Mouse (Mus musculus) adrenal gland, postnatal 4 days (tissue): ENCODE data around the gene Strip1. TPM values are rescaled to one million over a fixed set of nuclear protein-coding genes. Genes with fewer than 3 reads are reported as not detected.
A peak's percentile ranks its signal among the peaks of the same experiment; 100 is the strongest.
"Not testable (repeated sequence)": the region's sequence is repeated elsewhere in the genome, so short reads cannot be mapped to it uniquely, and the experiment has no call there.

Experiments
- DNase-seq, 2 experiments: peaks; one replicate each; pipeline ENCODE4 v3.0.0; 2021 to 2022; ENCODE audit warnings: low spot score in 2 of 2, mixed read lengths in 2 of 2
- long read RNA-seq, 2 experiments: library from polyadenylated mRNA; stranded (forward); transcript quantifications; one replicate each; pipeline ENCODE4 v2.0.0; 2021
- total RNA-seq, 2 experiments: library from RNA; stranded (reverse); gene quantifications; 2 replicates each; pipeline ENCODE4 v1.2.3; 2021

Strip1 gene
- 10 to 100 TPM; 35.8 to 40.4 TPM for total RNA-seq
- long read RNA-seq, experiment 1, transcript Strip1-201 (21 exons, 3,215 nt): major isoform, 22 of 32 reads
- long read RNA-seq, experiment 1, partial matches to known transcripts: 5 of 32 reads
- long read RNA-seq, experiment 1, other reads (novel, unspliced or antisense): 1 of 32 reads
- long read RNA-seq, experiment 2, transcript Strip1-201 (21 exons, 3,215 nt): major isoform, 47 of 78 reads
- long read RNA-seq, experiment 2, partial matches to known transcripts: 11 of 78 reads
- long read RNA-seq, experiment 2, other reads (novel, unspliced or antisense): 18 of 78 reads

DNA sequence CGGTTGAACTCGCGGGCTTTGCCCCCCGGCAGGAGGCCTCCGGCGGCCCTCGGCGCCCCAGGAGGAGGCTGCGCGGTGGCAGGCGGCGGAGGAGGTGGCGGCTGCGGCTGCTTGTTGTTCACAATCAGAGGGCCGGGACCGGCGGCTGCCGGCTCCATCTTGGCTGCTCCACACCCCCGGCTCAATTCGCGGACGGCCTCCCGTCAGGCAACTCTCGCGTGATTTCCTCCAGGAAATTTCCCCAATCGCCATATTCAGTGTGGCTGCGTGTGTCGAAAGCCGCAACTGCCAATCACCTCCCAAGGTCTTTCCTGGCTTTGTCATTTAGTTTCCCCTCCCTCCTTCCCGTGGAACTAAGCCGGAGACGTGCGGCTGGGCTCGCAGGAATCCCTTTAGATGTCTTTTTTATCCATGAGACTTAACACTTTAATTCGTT is at the start of gene Strip1:
Gene Strip1, minus strand, starts transcription at position 172 of the 436 bp plus-strand sequence.
- peak; percentile 80 to 85 for DNase-seq

DNA sequence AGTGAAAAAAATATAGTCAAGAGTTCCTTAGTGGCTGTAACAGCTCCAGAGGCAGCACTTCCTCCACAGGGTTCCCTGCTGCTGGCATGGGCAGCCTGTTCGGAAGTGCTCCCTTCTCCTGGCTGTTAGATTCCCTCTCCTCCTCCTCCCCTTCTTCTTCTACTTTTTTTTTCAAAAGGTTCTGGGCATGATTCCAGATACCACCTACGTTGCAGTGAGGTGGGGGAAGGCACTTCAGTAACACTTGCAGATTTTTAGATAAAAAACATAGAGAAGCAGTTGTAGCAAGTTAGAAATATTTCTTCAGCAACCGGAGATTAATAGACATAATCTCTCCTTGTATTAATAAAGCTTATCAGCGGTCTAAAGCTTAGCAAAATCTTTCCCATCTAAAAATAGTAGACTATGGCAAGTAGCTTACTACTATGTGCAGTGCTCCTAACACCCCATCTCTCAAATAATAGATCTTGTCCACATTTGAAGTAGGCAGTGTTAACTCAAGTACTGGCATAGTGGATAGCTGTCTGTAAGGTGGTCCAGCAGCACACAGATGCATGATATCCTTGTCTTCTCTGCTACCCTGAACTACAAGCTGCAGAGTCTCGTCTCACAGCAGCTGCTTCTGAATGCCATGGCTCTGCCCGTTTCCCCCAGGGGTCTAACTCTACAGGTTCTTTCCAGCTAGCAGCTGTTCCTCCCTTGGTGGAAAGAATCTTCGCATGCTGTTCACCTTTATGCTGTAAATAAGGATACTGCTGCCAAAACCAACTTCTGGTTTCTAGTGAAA is 49.5 kb upstream of the Strip1 start:
- no peak for DNase-seq

DNA sequence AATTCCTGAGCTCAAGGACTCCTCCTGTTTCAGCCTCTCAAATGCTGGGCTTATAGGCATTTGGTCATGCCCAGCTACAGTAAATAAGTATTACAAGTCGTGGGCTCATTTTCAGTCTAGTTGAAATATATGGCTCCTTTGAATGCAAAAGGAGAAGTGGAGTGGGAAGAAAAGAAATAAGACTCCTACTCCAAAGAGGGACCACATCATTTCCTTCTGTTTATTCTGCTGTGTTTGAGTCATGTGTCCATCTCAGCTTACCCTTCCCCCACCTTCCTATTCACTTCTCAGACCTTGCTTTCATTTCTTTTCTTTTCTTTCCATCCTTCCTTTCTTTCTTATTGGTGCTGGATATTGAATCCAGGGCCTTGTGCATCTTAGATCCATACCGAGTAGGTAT is 40.0 kb upstream of the Strip1 start:
- DNase-seq: no peak

DNA sequence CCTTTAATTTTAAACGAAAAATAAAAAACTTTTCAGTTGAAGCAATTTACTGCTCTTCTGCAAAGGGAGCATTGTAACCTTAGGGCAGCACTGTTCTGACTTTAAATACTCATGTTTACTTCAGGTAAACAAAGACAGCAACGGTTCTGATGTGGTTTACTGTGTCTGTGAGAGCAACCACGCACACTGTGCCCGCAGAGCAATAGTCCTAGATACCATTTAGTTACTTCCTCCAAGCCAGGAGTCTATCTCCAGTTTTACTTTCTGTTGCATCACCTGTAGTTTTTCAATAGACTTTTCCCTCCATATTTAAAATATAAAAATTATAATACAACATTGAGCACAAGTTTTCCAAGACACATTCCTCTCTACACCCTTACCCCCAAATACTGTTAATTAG is 39.0 kb upstream of the Strip1 start:
- no peak for DNase-seq

DNA sequence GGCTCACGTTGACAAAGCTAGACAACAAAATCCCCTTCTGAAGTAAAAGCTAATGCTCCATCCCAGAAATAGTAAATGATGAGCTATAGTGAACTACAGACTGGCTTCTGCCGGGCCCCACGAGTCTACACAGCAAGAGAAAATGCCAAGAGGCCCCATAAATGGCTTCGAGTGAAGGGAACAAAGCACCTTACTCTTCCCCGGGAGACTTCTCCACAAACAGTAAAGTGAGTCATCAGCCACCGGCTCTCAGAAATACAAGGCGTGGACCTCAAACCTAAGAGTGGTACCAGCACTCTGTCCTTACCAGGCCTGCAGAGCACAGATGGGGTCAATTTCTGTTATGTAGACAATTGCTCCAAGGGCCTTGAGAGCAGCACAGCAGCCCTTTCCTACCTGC is 37.3 kb upstream of the Strip1 start:
- no peak for DNase-seq

DNA sequence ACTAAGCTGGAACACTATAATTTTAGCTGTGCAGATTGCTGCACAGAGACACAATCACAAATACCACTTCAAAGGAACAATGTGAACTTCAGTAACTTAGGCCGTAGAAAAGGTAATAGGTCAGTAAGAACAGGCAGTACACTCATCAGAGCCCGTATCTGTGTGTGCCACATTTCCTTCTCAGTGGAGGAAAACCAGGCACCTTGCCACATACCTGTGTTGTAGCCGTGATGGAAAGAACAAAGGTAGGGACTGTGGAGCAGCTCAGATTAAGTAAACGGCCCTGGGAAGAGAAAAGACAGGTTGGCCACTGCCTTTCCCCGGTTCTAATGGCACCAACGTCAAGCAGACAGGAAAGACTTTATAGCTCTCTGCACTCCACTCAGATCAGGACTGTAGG is 35.9 kb upstream of the Strip1 start:
- DNase-seq: no peak

DNA sequence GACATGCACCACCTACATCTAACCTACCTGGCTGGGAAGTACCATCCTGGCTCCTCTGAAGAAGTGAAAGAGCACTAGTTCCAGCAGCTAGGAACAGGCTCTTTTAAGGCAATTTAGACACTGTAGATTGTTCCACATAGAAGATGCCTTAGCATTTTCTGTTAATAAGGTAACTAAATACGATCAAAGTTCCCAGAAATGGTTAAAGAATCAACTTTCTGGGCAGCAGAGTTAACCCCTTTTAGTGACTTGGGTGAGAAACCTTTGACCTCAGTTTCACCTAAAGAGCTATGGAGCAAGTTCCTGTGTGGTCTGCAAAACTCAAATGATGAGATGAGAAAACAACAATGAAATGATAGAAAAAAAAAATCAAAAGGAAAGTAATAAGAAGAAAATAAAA is 33.1 kb upstream of the Strip1 start:
- DNase-seq: no peak

DNA sequence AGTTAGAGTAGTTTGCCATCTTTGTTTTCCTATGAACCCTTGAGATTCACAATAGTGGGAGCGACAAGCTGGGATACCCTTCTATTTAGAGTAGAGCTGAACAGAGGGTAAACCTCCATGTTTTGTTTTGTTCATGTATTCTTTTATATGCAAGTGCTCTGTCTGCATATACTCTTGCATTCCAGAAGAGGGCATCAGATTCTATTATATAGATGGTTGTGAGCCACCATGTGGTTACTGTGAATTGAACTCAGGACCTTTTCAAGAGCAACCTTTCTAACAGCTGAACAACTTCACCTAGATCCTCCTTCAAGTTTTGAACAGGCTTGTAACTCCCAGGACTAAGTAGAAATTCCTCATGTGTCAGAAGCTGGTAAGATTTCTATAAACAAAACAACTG is 27.5 kb upstream of the Strip1 start:
- no peak for DNase-seq

DNA sequence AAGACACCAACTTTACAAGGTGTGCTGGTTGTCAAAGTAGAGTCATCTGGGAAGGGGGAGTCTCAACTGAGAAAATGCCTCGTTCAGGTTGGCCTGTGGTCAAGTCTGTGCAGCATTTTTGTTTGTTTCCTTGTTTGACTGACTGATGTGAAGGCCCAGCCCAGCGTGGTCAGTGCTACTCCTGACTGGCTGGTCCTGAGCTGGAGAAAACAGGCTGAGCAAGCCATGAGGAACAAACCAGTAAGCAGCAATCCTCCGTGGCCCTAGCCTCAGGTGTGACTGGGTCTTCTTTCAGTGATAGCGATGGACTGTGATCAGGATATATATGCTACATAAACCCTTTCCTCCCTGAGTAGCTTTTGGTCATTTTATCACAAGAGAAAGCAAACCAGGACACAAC is 25.4 kb upstream of the Strip1 start:
- DNase-seq: no peak

DNA sequence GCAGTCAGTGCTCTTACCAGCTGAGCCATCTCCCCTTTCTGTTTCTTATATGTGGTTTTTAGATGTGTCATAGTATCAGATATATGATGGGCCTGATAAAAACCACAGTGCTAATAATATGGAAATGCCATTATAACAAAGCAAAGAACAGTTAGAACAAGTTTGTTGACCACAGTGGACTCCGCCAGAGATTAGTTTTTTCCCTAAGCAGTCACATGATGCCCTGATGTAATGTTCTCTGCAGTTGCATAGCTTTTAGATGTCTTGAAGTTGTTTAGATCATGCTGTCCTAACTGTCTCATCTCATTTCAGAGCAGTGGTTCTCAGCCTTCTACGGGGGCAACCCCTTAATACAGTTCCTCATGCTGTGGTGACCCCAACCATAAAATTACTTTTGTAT is 24.7 kb upstream of the Strip1 start:
- DNase-seq: no peak

DNA sequence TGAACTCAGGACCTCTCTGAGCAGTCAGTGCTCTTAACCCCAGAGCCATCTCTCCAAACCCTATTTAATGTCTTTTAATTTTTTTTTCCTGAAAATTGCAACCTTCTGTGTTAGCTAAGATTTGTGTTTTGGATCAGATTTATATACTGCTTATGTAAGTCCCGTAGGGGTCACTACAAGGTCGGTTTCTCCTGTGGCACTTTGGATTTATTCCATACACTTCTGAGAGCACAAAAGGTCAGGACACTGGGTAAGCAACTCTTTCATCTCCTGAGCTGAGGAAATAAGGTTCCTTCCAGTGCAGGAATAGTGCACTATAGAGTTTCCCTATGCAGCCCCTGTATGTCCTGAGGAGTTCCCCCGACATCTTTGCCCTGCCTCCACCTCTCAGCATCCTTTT is 24.0 kb upstream of the Strip1 start:
- no peak for DNase-seq

DNA sequence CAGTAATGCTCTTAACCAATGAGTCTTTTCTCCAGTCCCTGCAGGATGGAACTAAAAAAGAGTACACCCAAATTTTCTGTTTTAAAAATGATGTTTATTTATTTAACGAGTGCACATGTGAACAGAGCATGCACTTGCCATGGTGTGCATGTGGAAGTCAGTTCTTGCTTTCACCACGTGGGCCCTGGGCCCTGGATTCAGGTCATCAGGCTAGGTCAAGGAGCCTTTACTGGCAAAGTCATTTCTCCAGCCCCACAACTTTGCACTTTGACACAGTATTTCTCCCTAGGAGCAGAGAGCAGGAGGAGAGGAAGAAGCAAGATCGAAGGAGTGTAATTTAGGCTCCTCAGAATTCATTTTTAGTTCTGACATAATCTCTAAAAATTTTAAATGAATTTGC is 23.4 kb upstream of the Strip1 start:
- DNase-seq: no peak

DNA sequence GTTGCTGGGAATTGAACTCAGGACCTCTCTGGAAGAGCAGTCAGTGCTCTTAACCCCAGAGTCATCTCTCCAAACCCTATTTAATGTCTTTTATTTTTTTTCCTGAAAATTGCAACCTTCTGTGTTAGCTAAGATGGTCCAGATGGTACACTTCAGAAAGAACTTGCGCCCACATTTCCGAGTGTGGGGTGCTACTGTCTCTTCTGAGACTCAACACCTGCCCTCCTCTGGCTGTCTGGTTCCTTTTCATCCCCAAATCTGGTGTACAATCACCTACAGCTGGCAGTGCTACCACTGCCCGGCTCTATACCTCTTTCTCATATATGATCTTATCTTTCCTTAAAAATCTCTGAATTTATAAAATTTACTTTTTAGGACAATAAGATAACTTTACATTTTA is 21.5 kb upstream of the Strip1 start:
- no peak for DNase-seq

DNA sequence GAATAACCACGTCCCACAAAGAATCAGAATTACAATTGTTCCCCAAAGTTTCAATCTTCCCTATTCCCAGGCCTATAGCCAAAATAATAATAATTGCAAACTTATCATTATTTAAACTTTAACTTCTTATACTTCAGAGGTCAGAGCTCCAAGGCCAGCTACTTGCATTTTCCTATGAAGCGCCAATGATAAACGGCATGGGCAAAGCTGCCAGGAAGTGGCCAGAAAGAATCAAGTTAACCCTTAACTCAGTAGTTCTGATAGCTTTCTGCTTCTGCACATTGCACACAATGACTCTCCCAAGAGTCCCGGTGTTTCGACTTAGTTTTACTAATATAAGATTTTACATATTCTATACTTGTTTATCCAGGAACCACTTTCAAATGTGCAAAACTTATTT is 18.8 kb upstream of the Strip1 start:
- not testable (repeated sequence) for DNase-seq

DNA sequence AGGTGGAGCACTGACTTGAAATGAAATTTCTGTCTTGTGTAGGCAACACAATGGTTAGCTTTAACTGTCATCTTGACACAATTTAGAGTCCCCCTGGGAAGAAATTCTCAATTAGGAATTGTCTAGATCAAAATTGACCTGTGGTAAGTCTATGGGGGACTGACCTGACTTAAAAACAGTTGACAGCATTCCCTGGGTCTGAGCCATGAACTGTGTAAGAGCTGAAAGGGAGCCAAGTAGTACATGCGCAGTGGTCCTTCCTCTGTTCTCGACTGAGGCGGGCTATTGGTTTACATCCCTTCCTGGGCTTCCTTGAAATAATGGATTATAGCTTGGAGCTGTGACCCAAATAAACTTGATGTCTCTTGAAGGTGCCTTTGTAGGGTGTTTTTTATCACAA is 15.5 kb upstream of the Strip1 start:
- no peak for DNase-seq

DNA sequence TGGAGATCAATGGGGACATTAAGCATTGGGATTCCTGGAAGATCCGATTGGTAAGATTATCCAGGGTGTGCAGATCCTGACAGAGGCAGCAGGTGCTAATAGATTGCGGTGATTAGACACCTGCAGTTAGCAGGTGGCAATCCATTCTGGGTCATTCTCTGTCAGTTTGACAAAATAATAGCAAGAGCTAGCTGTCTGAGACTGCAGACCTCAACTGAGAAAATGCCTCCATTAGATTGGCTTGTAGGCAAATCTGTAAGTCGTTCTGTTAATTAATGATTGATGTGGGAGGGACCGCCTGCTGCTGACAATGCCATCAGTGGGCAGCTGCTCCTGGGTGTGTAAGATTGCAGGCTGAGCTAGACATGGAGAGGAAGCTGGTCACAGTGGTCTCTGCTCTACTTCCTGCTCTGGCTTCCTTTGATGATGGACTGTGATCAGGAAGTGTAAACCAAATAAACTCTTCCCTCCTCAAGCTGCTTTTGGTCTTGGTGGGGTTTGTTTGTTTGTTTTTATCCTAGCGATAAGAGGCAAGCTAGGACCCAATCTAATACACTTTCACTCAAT is 6.2 kb upstream of the Strip1 start:
- no peak for DNase-seq

DNA sequence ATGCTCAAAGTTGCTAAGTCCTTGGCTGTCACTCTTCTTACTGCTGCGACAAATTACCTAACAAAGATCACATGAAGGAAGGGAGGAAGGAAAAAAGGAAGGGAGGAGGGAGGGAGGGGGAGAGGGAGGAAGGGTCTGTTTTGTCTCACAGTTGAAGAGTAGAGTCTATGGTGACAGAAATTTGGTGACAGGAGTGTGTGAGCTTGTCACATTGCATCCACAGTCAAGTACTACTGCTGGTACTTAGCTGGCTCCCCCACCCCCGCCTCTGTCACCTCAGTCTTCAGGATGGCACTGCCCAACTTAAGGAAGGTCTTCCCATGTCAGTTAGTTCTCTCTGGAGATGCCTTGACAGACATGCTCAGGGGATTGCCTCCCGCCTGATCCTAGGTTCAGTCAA is 4.7 kb upstream of the Strip1 start:
- no peak for DNase-seq

DNA sequence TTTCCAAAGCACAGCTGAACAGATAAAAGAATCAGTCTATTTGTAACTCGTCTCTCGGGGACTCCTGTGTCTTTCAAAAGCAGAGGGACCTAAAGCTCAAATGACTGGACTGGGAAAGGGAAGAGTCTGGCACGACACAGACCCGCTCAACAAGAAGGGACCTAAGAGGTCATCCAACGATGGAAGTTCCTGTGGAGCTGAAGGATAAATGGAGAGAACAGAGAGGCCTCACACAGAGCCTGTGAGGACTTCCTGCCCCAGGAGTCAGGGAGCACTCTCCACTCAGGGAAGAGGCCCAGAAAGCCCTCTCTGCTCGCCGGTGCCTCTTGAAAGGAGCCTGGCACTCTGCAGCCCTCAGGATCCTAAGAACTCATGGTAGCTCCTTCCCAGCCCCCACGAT is 4.3 kb upstream of the Strip1 start:
- DNase-seq: no peak

DNA sequence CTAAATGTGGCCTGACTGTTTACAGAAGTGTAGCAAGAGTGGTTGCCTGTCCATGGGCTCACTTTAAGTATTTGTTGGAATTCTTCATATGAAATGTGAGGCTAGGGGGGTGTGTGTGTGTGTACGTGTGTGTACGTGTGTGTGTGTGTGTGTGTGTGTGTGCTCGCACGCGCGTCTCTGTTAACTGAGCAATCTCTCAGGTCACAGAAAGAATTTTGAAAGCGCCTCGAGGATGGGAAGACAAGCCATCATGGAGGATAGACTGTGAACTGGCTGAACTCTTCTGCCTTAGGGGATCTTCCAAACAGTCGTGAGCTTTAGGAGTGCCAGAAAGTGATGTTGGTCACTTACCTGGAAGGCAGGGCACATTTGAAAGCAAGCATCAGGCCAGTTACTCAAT is 2.4 kb upstream of the Strip1 start:
- DNase-seq: no peak

DNA sequence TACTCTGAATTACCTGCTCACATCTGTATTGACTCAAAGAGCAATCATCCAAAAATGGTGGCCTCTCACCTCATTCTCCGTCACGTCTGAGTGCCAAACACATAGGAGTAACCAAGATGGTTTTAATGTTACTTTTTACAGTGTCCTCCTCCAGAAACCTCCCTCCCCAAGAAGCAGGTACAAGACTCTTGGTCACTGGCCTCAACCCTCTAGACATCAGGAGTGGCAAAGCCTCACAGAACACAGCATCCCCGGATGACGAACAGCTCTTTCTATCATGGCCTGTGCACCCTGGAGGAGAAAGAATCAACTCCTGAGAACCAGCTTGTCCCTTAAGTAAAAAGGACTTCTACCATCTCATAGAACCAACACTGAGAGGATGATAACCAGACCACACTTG is 1.3 kb upstream of the Strip1 start:
- no peak for DNase-seq

DNA sequence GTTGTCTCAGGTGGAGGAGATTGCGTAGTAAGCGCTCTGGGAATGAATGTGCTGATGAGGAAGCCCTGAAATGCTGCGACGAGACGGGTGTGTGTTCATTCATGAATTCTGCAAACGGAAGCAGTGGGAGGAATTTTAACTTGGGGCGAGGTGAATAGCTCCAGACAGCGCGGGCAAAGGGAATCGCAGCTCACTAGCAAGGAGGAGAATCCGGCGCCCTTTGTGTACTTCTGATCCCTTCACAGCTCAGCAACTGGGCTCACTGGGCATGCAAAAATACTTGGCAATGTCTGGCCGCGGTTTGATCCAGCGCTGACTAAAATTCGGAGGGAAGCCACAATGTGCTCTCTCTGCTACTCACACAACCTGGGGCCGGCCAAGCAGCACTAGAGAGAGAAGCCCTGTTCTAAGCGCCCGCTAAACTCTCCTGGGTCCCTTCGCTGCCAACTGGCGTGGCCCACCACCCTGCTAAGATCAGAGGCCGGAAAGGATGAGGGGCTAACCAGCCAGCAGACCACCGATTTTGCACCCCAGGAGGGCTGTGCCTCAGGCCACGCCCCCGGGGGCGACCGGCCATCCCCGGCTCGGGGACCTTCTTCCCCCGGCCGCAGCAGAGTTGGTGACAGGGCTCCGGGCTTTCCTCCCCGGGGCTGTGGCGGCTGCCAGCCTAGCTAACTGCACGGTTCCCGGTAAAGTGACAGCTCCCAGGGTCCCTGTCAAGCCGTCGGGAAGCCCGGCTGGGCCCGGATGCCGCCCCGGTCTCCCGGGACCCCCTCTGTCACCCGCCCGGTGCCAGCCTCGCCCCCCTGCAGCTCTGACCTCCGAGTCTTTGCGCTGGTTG is 592 bp downstream of the Strip1 start, which contains the start of gene Gm10961:
Gene Gm10961, plus strand, starts transcription at position 641 of the 841 bp plus-strand sequence.
- DNase-seq: peak in 1 of 2 experiments; percentile 27
